Mouse (Mus musculus): ENCODE results near the gene Igf2bp3.

Gene Igf2bp3

DNA sequence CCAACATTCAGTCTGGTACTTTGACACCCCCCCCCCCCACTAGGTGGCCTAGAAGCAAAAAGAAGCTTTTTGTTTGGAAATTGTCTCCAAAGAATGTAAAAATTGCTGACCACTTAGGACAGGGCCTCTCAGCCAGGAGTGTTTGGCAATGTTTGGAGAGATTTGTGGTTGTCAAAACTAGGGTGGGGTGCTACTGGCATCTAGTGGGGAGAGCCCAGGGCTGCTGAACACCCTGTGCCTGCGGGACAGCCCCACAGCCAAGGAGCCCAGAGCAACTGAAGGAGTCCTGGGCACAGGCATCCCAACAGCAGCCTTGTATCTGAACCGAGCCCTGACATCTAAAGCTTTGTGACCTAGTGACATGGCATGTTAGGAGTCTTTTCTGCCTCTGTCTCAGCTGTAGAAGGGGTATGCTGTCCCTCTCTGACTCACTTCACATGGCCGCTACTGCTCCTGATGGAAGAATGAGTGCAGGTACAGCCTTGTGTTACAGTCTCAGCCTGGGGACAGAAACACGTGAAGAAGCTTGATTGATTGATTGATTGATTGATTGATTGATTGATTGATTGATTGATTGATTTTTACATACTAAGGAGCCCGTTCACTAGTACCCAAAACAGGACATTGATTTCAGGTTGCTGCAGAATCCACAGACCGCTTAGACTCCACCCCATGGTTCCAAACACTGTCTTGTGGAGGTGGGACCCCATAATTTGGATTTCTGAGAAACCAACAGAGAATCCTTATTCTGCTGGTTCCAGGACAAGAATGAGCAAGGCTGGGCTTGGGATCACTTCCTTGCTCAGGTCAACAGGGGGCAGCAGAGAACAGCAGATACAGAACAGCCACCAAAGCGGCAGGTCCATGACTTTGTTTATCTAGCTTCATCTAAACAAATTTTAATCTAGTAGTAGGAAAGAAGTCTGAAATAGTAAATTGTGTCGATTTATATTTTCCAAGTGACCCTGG is 157.4 kb downstream of the Igf2bp3 start:
- peak; percentile 68 for DNase-seq

DNA sequence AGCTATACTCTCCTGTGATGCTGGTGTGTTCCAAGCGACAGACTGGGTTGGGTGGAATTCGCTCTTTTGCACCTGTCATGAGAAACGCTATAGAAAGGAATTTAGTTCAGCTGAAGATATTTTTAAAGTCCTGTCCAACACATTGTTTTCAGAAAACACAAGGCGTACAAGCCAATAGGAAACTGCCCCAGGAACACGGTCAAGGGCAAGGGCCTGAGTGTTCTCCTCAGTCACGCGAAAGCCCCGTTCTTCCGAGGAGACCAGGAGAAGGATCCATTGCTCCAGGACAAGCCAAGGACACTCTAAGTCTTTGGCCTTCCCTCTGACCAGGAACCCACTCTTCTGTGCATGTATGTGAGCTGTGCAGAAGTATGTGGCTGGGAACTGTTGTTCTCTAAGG is 158.7 kb downstream of the Igf2bp3 start:
- no peak for DNase-seq

DNA sequence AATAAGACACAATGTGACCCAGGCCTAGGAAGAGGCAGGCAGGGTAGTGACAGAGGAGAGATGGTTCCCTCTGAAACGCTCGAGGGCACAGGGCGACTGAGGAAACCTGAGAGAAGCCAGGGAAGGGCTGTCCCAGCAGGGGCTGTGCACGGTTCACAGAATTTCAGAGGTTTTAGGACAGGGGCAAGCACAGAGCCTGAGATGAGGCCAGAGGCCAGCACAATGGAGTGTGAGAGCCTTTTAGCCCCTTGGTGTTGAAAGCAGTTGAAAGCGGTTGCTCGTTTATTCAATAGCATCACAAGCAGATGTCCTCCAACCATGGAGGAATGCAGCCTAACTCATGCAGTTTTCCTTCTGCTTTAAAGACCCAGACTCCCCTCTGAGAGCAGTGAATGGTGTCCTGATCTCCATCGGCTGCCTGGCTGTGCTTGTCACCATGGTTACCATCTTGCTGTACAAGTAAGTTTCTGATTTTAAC is 159.5 kb downstream of the Igf2bp3 start:
- DNase-seq, result no peak

DNA sequence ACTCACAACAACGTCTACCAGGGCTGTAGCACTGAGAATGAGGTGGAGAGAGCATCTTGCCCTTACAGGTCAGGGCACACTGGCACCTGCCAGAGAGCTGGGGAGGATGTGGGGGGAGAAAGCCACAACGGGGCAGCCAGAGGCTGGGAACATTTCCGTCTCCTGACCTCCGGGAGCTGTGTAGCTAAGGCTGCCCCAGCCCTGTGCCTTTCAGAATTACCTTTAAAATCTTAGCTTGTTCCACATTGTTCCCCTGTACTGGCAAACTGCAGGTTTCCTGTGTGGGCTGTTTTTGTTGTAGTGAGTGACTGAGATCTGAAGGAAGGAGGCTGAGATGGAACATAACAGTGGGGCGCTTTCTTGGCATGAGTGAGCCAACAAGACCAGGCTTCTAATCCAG is 162.6 kb downstream of the Igf2bp3 start:
- DNase-seq, result no peak

DNA sequence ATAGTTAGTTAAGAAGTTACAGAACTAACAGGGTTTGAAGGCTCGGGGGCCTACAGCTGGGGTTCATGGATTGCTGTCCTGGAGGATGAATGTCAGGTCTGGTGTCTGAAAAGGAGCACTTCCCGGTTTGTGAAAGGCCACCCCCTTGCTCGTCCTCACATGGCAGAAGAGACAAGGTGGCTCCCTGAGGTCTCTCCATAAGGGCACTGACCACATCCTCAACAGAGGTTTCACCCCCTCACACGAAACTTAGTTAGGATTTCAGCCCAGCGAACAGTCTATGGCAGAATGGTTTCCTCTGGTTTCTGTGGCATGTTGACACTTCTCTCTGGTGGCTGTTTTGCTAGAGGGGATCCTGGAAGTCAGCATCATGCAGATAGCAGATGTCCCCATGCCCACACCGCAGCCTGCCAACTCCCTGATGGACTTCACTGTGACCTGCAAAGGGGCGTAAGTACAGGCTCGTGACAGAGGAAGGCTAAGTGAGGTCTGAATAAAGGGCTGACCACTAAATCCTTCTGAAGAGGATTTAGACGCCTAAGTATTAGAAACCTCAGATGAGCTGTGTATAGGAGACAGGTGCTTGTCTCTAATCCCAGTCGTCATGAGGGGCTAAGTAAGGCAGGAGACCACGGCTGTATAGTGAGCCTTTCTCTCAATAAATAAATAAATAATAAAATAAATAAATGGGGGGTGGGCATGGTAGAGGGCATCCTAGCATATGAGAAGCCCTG is 163.9 kb downstream of the Igf2bp3 start:
- no peak for DNase-seq

- no peak for DNase-seq
Measured at GRCm38 (mm10) chr6:49048395-49048794, 166.4 kb downstream of the Igf2bp3 start.

GRCm38 (mm10) chr6:49047848-49048247 is 166.9 kb downstream of the Igf2bp3 start:
- no peak for DNase-seq

DNA sequence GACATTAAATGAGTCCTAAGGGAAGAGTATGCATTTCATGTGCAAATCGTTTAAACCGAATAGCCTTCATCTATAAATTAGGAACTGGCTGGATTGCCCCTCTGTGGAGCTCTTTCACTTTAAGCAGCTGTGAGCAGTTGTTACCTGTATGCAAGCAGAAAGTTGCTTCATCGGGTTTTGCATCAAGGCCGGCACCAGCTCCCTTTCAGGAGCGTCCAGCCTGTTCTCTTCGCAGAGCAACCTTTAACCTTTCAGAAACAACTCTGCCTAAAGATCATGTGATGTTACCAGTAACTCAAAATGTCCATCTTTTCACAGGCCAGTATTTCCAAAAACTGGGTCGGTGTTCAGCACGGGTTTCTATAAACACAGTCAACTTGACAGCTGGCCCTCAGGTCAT is 167.8 kb downstream of the Igf2bp3 start:
- DNase-seq, result no peak

DNA sequence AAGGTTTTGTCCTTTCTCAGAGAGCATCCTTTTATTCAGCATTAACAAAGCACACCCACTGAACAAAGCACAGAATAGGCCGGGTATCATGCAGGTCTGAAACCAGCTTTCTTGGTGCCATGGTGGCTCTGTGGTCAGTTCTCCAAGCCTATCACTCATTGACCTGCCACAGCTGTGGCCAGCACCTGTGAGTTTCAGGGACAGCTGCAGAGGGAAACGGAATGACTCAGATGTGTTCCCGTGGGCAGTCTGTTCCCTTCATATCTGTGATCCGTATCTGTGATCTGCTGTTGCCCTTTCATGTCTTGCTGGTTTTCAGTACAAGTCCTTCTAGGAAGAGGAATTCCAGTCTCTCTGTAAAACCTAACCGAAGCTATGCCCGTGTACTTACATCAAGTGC is 168.3 kb downstream of the Igf2bp3 start:
- DNase-seq, result no peak

DNA sequence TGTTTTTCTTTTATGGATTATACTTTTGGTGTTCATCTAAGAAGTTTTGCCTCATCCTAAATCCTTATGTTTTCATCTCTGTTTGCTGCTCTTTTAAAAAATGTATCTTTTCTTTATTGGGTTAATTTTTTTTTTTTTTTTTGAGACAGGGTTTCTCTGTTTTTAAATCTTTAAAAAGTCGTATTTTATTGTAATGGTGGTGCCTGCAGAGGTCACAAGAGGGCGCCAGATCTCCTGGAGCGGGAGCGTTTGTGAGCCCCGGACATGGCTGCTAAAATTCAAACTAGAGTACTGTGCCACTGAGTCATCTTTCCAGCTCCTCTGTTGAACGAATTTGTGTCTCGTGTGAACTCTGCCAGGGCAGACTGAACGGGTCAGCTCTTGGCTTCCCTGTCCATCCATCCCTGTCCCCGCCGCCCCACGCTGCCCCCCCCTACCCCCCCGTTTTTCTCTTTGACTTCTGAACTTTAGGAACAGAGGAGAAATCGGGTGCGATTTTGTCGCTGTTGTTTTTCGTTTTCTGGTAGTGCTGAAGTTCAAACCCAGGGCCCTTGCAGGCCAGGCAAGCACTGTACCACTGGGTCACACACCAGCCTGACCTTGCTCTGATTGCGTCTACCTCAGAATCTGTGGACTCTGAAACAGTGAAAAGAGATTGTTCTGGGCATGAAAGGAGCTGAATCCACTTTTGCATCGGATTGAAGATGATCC is 175.1 kb downstream of the Igf2bp3 start:
- peak; percentile 62 for DNase-seq

DNA sequence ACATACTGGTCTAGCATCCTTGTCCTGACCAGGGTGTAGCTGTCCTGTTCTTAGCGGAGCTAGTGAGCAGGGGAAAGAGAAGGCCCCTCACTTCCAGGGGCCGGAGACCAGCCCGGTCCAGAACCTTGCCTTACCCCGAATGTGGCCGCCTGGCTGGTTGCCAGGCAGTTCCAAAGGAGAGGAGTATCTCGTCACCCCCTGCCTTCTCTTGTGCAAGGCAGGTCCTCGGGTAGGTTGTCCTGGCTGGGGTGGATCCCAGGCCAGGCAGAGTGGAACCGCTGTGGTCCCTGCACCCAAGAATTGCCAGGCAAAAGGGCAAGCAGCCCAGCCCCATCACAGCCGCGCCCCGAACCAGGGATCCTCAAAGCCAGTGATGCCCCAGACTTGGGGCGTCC is 177.5 kb downstream of the Igf2bp3 start:
- DNase-seq, result no peak

DNA sequence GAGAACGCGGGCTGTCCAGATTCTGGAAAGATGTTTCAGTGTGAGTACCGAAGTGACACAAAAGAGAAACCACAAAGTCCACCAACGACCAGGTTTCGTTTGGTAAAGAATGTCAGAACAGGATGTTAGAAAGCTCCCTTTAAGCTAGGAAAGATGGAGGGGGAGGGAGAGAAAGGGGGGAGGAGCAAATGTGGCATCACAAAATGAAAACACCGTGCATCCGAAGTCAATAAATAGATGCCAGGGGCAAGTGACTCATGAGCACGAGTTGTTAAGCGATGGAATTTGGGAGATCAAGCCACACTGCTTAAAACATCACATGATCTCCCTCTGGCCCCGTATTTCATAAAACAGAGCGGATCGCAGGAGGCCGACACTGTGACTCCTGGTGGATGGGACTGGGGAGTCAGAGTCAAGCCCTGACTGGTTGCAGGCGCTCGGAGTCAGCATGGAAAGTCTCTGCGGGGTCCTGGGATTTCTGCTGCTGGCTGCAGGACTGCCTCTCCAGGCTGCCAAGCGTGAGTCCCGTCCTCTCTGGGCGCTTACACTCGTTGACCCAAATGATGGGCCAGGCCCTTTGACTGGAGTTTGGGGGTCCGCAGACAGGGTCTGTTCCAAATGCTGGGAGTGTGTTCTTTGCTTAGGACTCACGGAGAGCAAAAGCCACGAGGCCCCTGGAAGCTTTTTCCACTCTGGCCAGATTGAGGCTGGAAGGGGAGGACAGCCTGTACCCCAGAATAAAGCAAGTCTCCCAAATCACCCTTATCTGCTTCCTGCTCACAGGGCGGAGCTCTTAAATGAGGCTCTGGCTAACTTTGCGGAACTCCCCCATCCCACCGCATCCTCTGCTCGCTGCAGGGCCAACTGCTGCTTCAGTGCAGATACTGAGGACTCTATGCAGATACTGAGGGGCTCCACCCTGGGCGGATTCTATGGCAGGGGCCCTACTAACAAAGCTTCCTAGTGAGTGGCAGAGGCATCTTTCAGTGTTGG is 178.2 kb downstream of the Igf2bp3 start, which contains the start of gene Gpnmb:
TSS of gene Gpnmb (plus strand) at position 272 of the 993 bp plus-strand sequence.
- DNase-seq, result peak; percentile 26
